Mouse (Mus musculus) regulatory T cell (primary cell): ENCODE measurements around the gene Xylt2.
"Not testable (repeated sequence)": the region's sequence is repeated elsewhere in the genome, so short reads cannot be mapped to it uniquely, and the experiment has no call there.

Source experiments
- in situ Hi-C: fragments of 300-600 bp; cut with MboI, MseI; formaldehyde crosslinking; loops from one replicate; pipeline ENCODE4 v1.15.1; 2025; ENCODE audit warnings: high pct_unique_total_duplicates

Gene Xylt2

DNA sequence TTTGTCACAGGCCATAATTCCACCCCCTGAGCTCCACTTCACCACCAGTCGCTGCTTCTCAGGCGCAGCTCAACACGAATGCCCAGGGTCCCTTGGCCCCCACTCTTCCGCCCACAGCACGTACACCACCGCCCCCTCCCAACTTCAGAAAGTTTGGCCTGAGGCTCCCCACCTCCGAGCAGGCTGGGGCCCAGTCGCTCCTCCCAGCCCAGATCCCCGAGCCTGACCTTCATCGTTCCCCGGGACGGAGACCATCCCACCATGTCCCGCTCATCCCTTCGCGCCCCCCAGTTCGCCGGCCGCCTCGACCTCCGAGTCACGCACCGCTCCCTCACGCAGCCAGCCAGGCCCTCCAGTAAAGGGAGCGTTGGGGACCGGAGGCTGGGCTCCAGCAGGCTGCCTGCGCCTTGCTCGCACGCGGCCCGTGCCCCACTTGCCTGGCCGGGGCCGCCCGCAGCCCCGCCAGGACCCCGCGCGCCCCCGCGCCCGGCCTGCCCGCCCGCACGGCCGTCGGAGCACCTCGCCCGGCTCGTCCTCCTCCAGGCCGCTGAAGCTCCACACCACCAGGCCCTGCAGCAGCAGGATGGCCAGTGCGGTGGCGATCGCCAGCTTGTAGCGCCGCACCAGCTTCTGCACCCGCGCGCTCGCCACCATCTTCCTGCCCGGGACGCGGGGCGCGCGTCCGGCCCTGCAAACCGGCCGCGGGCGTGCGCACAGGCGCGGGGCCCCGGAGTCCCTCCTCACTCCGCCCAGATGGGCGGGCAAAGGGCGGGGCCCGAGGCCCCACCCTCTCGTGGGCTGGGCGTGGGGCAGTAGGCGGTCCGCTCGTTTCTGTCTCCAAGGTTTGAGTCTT lies at the start of gene Xylt2:
Xylt2 (minus strand) TSS at position 762 of the 853 bp plus-strand sequence.
- in situ Hi-C loops: no loop called here

DNA sequence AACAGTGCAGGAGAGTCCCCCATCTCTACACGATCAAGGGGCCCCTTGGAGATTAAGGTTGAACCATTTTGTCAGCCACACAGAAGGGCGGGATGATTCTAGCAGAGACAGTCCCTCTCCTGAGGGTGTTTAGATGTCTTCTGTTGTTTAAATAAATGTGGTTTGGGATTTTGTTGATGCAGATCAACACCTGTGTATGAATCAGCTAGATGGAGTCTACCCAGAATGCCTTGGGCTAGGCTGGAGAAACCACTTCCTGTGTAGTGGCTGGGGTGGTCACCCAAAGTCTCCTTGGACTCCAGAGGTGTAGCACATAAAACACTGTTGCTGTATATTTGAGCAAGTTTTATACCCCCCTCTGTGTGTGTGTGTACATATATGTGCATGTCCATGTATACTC lies 41.9 kb upstream of the Xylt2 start:
- in situ Hi-C loops: no loop called here

DNA sequence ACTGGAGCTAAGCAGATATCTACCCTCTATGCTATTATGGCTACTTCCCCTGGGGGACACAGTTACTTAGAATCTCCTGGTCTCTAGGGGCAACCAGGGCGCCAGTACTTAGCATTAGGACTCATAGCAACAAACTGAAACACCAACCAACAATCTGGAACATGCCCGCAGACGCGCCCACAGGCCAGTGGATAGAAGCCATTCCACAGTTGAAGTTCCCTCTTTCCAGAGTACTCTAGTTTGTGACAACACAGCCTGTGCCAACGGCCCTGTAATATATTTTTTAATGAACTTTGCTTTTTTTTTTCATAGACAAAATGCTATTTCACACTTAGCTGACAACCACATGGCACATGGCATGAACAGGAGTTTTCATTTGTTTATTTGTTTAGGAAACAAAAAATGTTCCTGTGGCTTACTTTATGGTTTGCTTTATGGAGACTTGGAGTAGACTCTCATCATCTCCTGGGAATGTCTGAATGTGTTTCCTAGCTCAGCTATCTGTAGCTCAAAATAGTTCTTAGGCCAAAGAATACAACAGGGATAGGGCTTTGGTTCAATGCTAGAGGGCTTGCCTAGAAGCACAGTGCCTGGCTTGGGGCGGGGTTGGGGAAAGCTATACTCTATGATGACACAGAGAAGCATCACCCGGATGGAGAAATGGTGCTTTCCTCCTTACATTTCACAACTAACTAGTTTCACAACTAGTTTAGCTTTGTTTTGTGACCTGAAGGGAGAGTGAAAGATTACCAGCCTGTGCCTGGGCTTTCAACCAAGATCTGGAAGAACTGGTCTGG lies 41.0 kb upstream of the Xylt2 start:
- in situ Hi-C loops: no loop called here

- in situ Hi-C loops: no loop called here
Measured at GRCm38 (mm10) chr11:94717239-94717638, 39.9 kb upstream of the Xylt2 start.

DNA sequence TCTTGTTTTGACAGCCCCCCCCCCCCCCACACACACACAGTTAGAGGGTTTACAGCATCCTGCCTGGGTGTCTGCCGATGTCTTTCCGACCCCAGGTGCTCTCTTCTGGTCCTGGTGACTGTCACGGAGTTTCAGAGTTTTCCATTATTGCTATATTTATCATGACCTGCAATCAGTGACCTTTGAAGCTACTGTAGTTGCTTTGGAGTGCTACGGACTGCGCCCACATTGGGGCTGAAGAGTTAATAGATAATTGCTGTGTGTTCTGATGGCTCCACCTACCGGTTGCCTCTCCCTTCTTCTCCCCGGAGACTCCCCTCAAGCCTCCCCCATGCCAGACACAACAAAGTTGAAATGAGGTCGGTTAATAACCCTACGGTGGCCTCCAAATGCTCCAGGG lies 39.4 kb upstream of the Xylt2 start:
- in situ Hi-C loops: no loop called here

- in situ Hi-C loops: no loop called here
Measured at GRCm38 (mm10) chr11:94715622-94716021, 38.3 kb upstream of the Xylt2 start.

GRCm38 (mm10) chr11:94713246-94713860 lies 36.0 kb upstream of the Xylt2 start:
- in situ Hi-C loops: no loop called here

- in situ Hi-C loops: no loop called here
Measured at GRCm38 (mm10) chr11:94704472-94704871, 27.2 kb upstream of the Xylt2 start, which contains the start of gene Gm11541. Gene Gm11541 (minus strand): TSS chr11:94704499.

DNA sequence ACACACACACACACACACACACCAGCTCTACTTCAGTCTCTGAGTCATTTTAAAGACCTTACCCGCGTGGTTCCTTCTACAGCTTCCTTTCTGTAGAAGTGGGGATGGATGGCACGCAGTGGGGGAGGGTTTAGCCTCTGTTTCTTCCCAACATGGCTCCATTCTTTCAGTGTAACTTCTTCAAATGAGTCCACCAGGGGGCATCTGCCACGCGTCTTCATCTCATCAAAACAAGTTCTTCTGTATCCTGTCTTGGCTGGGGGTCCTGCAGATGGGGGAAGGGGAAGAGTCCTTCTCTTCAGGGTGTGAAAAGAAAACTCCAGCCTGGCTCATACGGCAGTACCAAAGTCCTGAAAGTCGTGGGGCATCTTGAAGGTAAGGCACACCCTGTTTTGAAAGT lies 26.7 kb upstream of the Xylt2 start:
- in situ Hi-C loops: no loop called here

- in situ Hi-C loops: no loop called here
Measured at GRCm38 (mm10) chr11:94702216-94702610, 24.9 kb upstream of the Xylt2 start.

- in situ Hi-C loops: no loop called here
Measured at GRCm38 (mm10) chr11:94701401-94702215, 24.3 kb upstream of the Xylt2 start.

DNA sequence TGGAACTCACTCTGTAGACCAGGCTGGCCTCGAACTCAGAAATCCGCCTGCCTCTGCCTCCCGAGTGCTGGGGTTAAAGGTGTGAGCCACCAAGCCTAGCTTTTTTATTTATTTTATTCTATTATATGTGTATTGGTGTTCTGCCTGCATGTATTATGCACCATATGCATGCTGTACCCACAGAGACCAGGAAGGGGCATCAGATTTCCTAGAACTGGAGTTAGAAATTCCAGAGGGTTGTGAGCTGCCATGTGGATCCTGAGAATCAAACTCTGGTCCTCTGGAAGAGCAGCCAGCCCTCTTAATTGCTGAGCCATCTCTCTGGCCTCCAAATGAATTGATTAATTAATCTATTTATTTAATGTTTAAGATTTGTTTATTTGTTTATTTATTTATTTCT lies 22.1 kb upstream of the Xylt2 start:
- in situ Hi-C loops: no loop called here

- in situ Hi-C loops: no loop called here
Measured at GRCm38 (mm10) chr11:94697703-94698464, 20.6 kb upstream of the Xylt2 start.

- in situ Hi-C loops: no loop called here
Measured at GRCm38 (mm10) chr11:94697140-94697539, 19.8 kb upstream of the Xylt2 start.

DNA sequence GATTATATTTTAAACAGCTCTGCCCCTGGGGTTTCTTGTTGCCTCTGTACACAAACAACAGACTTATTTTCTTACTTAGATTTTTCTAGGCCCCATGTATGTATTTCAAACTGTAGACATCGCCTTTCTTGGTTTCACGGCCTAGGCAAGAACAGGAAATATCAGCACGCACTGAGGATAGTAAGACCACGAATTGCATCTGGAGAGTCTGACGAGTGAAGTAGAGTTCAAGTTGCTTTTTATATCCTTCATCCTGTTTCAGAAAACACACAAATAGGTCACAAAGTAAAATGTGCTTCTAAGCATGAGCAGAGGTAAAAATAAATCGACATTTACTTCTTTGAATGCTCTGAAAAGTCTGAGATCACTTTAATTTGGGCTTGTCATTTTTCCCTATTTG lies 18.2 kb upstream of the Xylt2 start:
- in situ Hi-C loops: no loop called here

- in situ Hi-C loops: not testable (repeated sequence)
Measured at GRCm38 (mm10) chr11:94692502-94692901, 15.2 kb upstream of the Xylt2 start.

DNA sequence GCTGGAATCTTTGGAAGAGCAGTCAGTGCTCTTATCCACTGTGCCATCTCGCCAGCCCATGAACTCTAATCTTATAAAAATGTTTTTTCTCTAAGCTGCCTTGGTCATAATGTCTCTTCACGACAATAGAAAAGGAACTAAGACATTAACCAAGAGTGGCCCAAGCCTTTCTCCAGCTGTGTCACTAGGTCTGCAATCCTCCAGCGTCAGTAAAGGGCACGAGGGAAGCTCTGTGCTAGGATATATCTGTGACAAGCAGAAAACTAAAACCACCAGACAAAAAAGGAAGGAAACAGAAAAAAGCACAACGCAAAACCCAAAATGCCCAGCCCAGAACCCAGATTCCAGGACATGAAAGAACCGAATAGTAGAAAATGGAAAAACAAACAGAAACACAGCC lies 9.9 kb upstream of the Xylt2 start:
- in situ Hi-C loops: no loop called here

DNA sequence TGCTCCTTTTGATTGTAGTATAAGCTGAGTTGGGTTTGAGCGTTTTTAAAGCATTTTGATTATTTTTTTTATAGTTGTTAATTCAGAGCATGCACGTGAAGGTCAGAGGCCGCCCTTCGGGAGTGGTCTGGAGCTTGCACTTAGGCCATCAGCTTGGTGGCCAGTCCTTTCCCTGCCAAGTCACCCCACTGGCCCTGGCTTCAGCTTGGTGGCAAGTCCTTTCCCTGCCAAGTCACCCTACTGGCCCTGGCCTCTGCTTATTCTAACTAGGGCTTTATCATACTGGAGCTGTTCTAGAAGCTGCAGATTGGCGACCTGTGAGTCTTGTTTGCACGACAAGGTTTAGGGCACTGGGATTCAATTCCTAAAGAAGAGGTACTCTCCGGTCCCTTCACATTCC lies 5.1 kb upstream of the Xylt2 start:
- in situ Hi-C loops: no loop called here

- in situ Hi-C loops: no loop called here
Measured at GRCm38 (mm10) chr11:94681640-94682039, 4.3 kb upstream of the Xylt2 start.

- in situ Hi-C loops: no loop called here
Measured at GRCm38 (mm10) chr11:94680639-94681038, 3.3 kb upstream of the Xylt2 start.
